Mouse (Mus musculus): ENCODE measurements around the gene Dad1.

Gene Dad1

GRCm38 (mm10) chr14:54239002-54239736, 14.7 kb downstream of the Dad1 start:
- Histone ChIP-seq H3K27me3 (ENCODE audit: insufficient read depth, low read length) (no peaks in the 10 kb centered on the region), H3K4me3 (replicated peaks; ENCODE audit: low read length) (no peak overlapping the region), H3K9me3 (ENCODE audit: low read length) (peaks cover 5% of the 10 kb centered on the region; the same call in 1 of the 2 replicates), H3K36me3 (ENCODE audit: insufficient read depth, low read length) (peaks cover 80% of the 10 kb centered on the region), H3K4me1 (replicated peaks; ENCODE audit: low read depth, low read length) (peaks cover 46% of the 10 kb centered on the region)
- peak; percentile 89 for TF ChIP-seq CTCF (conservative IDR thresholded peaks at IDR 0.05; ENCODE audit: low read length)
- TF ChIP-seq NANOG (IDR thresholded peaks at IDR 0.05; ENCODE audit: borderline replicate concordance, low read length) = no peak
- TF ChIP-seq POU5F1 (IDR thresholded peaks at IDR 0.05; ENCODE audit: borderline replicate concordance, low read length) = no peak

- Histone ChIP-seq H3K36me3 (ENCODE audit: insufficient read depth, low read length) (peaks cover 58% of the 10 kb centered on the region), H3K9me3 (ENCODE audit: low read length) (peaks cover 2% of the 10 kb centered on the region; the same call in 1 of the 2 replicates), H3K4me1 (replicated peaks; ENCODE audit: low read depth, low read length) (peaks cover 61% of the 10 kb centered on the region), H3K27me3 (ENCODE audit: insufficient read depth, low read length) (no peaks in the 10 kb centered on the region), H3K4me3 (replicated peaks; ENCODE audit: low read length) (no peak overlapping the region)
- TF ChIP-seq CTCF (conservative IDR thresholded peaks at IDR 0.05; ENCODE audit: low read length) (no peak), NANOG (IDR thresholded peaks at IDR 0.05; ENCODE audit: borderline replicate concordance, low read length) (no peak), POU5F1 (IDR thresholded peaks at IDR 0.05; ENCODE audit: borderline replicate concordance, low read length) (no peak)
Measured at GRCm38 (mm10) chr14:54236881-54237280, 17.0 kb downstream of the Dad1 start.

GRCm38 (mm10) chr14:54235825-54236540, 17.9 kb downstream of the Dad1 start:
- H3K36me3 ChIP-seq (ENCODE audit: insufficient read depth, low read length) = peaks cover 49% of the 10 kb centered on the region
- H3K4me1 ChIP-seq (replicated peaks; ENCODE audit: low read depth, low read length) = peaks cover 68% of the 10 kb centered on the region
- TF ChIP-seq POU5F1 (IDR thresholded peaks at IDR 0.05; ENCODE audit: borderline replicate concordance, low read length) (no peak), NANOG (IDR thresholded peaks at IDR 0.05; ENCODE audit: borderline replicate concordance, low read length) (no peak), CTCF (conservative IDR thresholded peaks at IDR 0.05; ENCODE audit: low read length) (no peak)
- H3K9me3 ChIP-seq (ENCODE audit: low read length) = no peaks in the 10 kb centered on the region
- H3K4me3 ChIP-seq (replicated peaks; ENCODE audit: low read length) = no peak overlapping the region
- H3K27me3 ChIP-seq (ENCODE audit: insufficient read depth, low read length) = no peaks in the 10 kb centered on the region

GRCm38 (mm10) chr14:54234231-54235040, 19.5 kb downstream of the Dad1 start:
- Histone ChIP-seq H3K4me3 (replicated peaks; ENCODE audit: low read length) (peak overlapping the region; percentile 56), H3K27me3 (ENCODE audit: insufficient read depth, low read length) (no peaks in the 10 kb centered on the region), H3K36me3 (ENCODE audit: insufficient read depth, low read length) (peaks cover 37% of the 10 kb centered on the region), H3K4me1 (replicated peaks; ENCODE audit: low read depth, low read length) (peaks cover 78% of the 10 kb centered on the region), H3K9me3 (ENCODE audit: low read length) (no peaks in the 10 kb centered on the region)
- TF ChIP-seq CTCF (conservative IDR thresholded peaks at IDR 0.05; ENCODE audit: low read length) (no peak), NANOG (IDR thresholded peaks at IDR 0.05; ENCODE audit: borderline replicate concordance, low read length) (no peak), POU5F1 (IDR thresholded peaks at IDR 0.05; ENCODE audit: borderline replicate concordance, low read length) (no peak)

GRCm38 (mm10) chr14:54233559-54234143, 20.3 kb downstream of the Dad1 start:
- Histone ChIP-seq H3K9me3 (ENCODE audit: low read length) (no peaks in the 10 kb centered on the region), H3K4me3 (replicated peaks; ENCODE audit: low read length) (peak overlapping the region; percentile 56), H3K27me3 (ENCODE audit: insufficient read depth, low read length) (no peaks in the 10 kb centered on the region), H3K36me3 (ENCODE audit: insufficient read depth, low read length) (peaks cover 31% of the 10 kb centered on the region), H3K4me1 (replicated peaks; ENCODE audit: low read depth, low read length) (peaks cover 79% of the 10 kb centered on the region)
- TF ChIP-seq NANOG (IDR thresholded peaks at IDR 0.05; ENCODE audit: borderline replicate concordance, low read length) = no peak
- TF ChIP-seq CTCF (conservative IDR thresholded peaks at IDR 0.05; ENCODE audit: low read length) = no peak
- TF ChIP-seq POU5F1 (IDR thresholded peaks at IDR 0.05; ENCODE audit: borderline replicate concordance, low read length) = no peak

GRCm38 (mm10) chr14:54232811-54233558, 20.9 kb downstream of the Dad1 start:
- peaks cover 83% of the 10 kb centered on the region for H3K4me1 ChIP-seq (replicated peaks; ENCODE audit: low read depth, low read length)
- peaks cover 28% of the 10 kb centered on the region for H3K36me3 ChIP-seq (ENCODE audit: insufficient read depth, low read length)
- TF ChIP-seq NANOG (IDR thresholded peaks at IDR 0.05; ENCODE audit: borderline replicate concordance, low read length) = no peak
- no peak for TF ChIP-seq POU5F1 (IDR thresholded peaks at IDR 0.05; ENCODE audit: borderline replicate concordance, low read length)
- TF ChIP-seq CTCF (conservative IDR thresholded peaks at IDR 0.05; ENCODE audit: low read length) = no peak
- H3K4me3 ChIP-seq (replicated peaks; ENCODE audit: low read length) = peak overlapping the region; percentile 56
- no peaks in the 10 kb centered on the region for H3K9me3 ChIP-seq (ENCODE audit: low read length)
- no peaks in the 10 kb centered on the region for H3K27me3 ChIP-seq (ENCODE audit: insufficient read depth, low read length)

- H3K27me3 ChIP-seq (ENCODE audit: insufficient read depth, low read length) = no peaks in the 10 kb centered on the region
- H3K4me1 ChIP-seq (replicated peaks; ENCODE audit: low read depth, low read length) = peaks cover 90% of the 10 kb centered on the region
- H3K4me3 ChIP-seq (replicated peaks; ENCODE audit: low read length) = no peak overlapping the region
- TF ChIP-seq NANOG (IDR thresholded peaks at IDR 0.05; ENCODE audit: borderline replicate concordance, low read length) (no peak), POU5F1 (IDR thresholded peaks at IDR 0.05; ENCODE audit: borderline replicate concordance, low read length) (no peak), CTCF (conservative IDR thresholded peaks at IDR 0.05; ENCODE audit: low read length) (no peak)
- no peaks in the 10 kb centered on the region for H3K9me3 ChIP-seq (ENCODE audit: low read length)
- peaks cover 23% of the 10 kb centered on the region for H3K36me3 ChIP-seq (ENCODE audit: insufficient read depth, low read length)
Measured at GRCm38 (mm10) chr14:54232143-54232542, 21.8 kb downstream of the Dad1 start.
